Mouse (Mus musculus) left cerebral cortex, adult 9 months (tissue): ENCODE results near the gene Arl15.

ENCODE experiments used
- DNase-seq, 2 experiments: peaks; one replicate each; pipeline ENCODE4 v3.0.0; 2022; ENCODE audit warnings: low spot score in 2 of 2

The Arl15 gene

GRCm38 (mm10) chr13:113984491-113984890 is 190.2 kb downstream of the Arl15 start:
- DNase-seq: no peak

DNA sequence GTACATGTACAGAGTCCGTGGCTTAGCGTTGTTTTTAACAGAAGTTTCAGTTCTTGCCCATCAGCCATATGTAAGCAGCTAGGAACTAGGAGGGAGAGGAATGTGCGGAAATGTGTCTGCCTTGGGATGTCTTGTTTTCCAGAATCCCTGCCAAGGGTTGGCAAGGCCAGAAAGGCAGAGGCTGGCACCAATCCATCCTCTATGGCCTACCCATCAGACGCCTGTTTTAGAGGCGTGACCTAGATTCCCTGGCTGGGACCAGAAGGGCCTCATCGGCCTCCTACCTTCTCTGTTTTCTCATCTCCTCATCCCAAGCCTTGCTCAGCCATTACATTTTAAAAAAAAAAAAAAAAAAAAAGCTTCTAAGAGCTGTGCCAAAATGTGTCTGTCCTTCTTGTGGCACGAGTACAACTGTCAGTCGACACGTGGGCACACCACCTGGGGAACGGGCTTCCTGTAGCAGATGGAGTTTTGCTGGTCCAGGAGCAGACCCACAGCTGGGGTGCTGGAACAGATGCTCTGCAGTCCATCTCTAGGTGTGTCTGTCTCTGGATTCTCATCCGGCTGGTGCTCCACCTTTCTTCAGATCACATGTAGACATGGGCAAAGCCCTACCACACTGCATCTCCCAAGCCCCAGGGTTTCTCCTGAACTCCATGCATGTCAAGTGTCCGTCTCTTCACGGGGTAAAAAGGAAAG is 192.7 kb downstream of the Arl15 start:
- no peak for DNase-seq

DNA sequence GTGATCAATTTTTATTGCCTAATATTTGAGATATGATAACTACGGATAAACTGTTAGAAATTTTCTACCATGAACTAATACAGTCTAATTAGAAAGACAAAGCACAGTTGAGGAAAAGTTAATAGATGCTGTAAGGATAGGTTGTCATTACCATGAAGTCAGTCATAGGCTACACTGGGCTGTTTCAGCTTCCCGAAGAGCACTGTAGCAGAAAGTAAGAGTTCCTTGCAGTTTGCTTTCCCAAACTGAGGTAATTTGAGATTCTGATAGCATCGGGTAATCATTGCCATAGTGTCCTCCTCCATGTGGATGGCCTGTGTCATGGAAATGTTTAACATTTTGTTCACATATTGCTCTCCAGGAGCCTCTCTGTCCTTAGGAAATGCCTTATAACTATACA is 195.9 kb downstream of the Arl15 start:
- no peak for DNase-seq

GRCm38 (mm10) chr13:113990701-113991100 is 196.4 kb downstream of the Arl15 start:
- DNase-seq: peak in 1 of 2 experiments; percentile 15

DNA sequence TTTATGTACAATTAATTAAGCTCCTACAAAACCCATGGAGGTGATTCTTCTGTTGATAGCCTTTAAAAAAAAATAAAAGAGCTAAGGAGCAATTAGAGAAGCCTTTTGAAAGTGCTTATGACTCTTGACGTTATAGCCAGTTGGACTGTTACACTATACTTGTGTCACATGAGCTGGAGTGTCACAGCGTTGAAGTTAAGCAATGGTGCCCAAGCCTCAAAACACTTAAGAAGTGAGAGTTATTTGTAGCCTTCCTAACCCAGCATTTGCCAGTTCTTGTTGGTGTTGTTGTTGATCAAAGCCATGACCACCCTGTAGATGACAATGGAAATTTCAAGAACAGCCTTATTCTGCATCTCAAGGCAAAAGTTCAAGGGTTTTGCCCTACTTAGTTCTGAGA is 198.8 kb downstream of the Arl15 start:
- DNase-seq: no peak

GRCm38 (mm10) chr13:113994586-113994985 is 200.3 kb downstream of the Arl15 start:
- DNase-seq: no peak

DNA sequence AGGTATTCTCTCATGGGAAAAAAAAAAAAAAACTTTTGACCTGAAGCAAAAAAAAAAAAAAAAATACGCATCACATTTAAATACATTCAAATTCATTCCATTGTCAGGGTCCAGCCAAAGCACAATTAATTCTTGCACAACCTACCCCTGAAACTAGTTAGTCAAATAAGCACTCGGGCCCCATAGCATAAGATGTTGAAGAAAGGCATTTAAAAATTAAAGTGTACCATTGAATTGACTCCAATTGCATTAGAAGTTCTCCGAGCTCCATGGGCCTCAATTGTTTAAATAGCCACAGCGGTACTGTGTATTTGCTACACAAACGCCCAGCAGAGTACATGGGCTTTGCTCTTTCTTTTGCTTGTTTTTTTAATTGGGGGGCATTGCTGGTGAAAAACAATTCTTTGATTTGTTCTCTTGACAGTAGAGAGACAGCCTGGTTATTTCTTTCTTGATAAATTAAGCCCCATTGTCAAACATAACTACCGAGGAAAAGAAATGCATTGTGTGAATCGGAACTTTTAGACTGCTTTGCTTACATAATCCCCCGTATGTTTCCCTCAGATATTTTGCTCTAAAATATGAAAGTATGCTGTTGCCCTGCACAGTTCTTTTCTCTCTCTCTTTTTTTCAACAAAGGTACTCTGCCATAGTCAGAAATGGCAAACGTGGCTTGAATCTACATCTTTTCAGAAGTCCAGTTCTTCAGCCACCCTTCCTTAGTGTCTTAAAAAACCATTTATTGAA is 201.4 kb downstream of the Arl15 start:
- DNase-seq: no peak

DNA sequence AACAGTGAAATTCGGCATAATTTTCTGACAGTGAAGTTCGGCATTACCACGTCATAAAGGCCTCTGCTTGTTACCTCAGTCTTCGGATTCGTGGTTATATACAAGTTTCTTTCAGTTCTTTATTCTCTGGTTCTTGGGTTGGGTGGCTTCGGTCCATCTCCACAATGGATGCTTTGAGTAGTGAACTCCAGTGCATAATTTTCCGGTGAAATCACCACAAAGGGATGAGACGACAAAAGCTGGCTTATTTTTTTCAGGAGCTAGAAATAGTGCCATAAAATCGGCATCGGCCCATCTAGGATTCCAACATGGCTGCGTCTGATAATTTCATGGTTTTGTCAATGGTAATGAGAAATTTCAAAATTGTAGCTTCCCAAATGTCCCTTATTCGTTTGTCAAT is 204.5 kb downstream of the Arl15 start:
- DNase-seq: no peak

- DNase-seq: no peak
These were observed 209.2 kb downstream of the Arl15 start for GRCm38 (mm10) chr13:114003463-114003862.

DNA sequence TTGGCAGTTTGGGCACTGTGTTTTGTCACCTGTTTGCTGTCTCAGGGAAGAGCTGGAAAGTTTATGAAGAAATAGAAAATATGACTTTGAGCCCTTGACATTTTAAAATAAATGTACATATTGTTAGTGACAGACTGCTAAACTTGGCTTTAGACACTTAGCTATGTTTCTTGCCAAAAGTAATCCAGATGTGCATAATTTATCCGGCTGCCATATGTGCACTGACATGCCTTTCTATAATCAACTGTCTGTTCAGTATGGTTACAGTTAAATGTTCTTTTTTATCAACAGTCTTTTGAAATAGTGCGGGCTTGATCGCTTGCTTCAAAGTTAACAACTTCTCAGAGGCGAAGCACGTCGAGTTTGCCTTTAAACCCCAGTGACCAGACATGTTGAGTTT is 209.9 kb downstream of the Arl15 start:
- DNase-seq: no peak

DNA sequence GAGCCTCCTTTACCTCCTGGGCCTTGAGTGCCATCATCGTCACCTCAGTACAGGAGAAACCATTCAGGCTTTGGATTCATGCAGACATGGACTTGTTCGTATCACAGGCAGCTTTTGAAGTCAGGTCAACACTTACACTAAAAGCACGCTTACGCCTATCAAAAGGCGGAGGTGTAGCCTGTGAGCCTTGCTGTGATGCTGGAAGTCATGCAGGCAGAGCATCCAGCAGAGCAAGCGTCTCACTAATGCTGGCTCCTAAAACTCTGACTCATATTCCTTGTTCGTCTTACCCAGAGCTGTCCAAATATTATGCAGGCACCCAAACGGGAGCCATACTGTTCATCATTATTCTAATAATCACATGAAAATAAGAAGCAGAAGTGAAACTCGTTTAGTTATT is 215.5 kb downstream of the Arl15 start:
- no peak for DNase-seq

DNA sequence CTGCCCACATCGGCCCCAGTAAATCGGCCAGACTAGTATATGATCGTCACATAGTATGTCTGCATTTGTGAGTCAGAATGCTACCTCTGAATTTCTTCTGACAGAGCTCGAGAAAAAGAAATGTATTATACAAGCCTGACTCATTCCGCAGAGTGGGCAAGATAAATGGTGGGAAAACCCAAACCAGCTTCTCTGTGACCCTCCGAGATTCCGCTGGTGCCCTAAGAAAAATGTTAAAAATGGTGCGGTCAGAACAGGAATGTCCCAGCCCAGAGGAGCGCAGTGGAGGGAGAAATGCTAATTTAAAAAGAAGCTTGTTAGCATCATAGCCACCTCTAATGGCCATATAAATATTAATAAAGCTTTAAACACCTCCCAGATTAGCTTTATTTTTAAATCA is 216.2 kb downstream of the Arl15 start:
- no peak for DNase-seq

DNA sequence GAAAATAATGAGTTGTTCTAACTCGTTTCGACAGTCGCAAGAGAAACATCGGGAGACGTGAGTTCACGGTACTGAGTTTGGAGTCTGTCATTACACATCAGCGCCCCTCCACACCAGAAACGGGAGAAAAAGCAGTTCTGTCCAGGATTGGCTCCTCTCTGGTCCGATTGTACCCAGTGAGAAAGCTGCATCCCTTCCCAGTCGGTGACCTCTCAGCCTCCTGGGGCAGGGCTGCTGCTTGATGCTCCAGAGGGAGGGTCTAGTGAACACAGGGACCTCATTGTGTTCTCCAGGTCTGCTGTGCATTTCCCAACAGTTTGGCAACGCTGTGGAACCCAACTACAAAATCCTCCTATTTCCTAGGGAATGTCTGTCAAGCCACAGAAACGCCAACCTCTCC is 216.7 kb downstream of the Arl15 start:
- DNase-seq: no peak

GRCm38 (mm10) chr13:114017928-114018327 is 223.6 kb downstream of the Arl15 start:
- DNase-seq: no peak

DNA sequence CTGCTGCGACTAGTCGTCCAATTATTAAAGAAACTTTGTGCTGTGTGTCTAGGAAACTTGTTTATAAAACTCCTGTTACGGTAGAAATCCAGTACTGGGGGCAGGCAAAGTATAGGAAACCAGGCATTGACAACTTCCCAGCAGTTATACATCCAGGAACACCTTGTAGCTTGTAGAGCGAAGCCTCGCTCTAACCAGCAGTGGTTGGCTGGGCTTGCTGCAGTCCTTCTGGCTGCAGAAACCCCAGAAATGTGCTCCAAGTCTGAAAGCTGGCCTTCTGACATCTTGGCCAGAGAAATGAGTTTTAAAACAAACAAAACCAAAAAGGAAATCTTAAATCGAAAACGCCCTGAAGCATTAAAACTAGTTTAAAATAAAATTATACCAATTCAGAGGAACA is 229.2 kb downstream of the Arl15 start:
- DNase-seq: no peak

DNA sequence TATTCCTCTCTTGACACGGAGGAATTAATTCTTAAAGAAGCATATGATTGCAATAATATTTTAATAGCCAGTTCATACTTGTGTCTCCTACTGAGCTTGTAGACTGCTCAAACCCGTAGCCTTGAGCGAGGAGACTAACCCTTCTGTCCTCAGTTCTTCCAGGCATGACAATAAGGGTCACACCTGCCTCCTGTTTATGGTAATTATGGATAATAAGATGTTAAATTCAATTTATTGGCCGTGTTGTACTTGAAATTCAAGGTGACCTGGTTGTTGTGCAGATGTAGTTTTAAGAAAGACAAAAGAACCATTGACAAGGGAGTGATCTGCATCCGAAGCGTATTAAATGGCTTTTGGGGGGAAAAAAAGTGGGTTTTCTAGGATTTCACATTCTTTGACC is 232.0 kb downstream of the Arl15 start:
- no peak for DNase-seq

GRCm38 (mm10) chr13:114026751-114027150 is 232.4 kb downstream of the Arl15 start:
- DNase-seq: no peak

DNA sequence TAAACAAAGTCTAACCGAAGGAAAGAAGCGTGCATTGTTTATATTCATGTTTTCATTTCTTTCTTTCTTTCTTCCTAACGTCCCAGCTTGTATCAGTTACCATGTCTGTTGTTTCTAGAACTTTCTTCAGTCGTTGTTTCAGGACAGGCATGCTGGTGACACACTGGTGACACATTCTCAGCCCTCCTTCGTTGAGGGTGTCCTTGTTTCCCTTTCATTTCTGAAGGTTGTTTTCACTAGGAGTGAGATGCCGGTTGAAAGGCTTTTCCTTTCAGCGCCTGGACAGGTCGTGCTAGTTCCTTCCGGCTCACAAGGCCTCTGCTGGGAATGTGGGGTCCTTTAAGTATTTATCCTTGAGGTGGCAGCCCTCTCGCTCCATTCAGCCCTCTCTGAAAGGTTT is 253.8 kb downstream of the Arl15 start:
- DNase-seq: no peak

DNA sequence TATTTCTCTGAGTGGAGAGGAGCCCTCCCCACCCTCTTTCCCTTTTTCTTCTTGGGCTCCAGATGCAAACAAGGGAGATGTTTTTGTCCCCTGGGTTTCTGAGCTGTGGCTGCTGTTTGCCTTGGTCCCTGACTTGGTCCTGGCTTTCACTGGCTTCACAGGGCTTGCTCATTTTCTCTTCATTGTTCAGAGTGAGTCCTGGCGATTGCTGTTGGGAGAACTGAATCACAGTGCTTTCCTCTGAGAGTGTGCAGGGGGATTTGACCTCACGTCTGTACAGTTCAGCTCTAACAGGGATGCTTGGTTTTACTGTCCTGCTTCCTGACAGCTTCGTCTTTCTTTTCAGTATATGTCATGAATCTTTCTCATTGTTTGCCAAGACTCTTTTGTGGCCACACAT is 254.4 kb downstream of the Arl15 start:
- no peak for DNase-seq

GRCm38 (mm10) chr13:114051151-114051850 is 257.0 kb downstream of the Arl15 start:
- DNase-seq: no peak

DNA sequence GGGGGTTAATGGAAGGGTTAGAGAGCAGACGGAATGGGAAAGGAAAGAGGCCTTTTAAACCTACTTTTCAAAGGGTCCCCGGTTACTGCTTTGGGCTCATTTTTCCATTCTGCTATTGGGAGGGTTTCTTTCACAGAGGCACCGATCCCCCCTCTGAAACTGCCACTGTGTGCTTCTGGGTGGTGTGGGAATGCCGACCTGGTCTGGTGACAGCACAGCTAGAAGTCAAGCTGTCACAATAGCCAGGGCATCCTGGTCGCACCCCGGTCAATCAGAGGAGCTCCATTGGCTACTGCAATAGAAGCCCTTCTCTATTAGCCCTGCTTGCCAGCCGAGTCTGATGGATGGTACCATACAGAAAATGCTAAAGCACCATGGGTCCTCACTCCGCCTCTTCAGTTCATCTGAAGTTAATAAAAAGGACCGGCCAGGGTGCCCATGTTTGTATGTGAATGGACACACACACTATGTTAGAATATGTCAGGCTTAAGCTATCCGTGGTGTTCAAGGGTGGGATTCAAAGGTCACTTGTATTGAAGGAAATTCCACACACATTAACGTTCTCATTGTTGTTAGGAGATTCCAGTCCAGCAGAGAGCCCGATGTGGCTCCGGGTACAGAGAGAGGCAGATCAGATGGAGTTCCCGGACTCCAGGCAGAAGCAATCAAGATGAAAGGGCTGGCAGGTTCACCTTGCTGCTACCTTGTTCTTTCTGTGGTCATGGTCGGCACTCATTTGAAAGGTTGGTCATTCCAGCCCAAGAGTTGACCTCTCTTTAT is 258.3 kb downstream of the Arl15 start:
- no peak for DNase-seq

GRCm38 (mm10) chr13:114053261-114053660 is 259.0 kb downstream of the Arl15 start:
- DNase-seq: no peak
